Mouse (Mus musculus): ENCODE results near the gene Peli1. TPM values are rescaled to one million over a fixed set of nuclear protein-coding genes. Genes with fewer than 3 reads are reported as not detected.

Gene Peli1
- polyA plus RNA-seq, 1 experiment from 2014 or later, result 114 TPM

GRCm38 (mm10) chr11:21088356-21088755 lies 2.7 kb upstream of the Peli1 start:
- Histone ChIP-seq H3K27me3 (replicated peaks; ENCODE audit: control insufficient read depth, insufficient read depth, low read length) (no peaks in the 10 kb centered on the region), H3K9me3 (ENCODE audit: control insufficient read depth, low read length) (no peaks in the 10 kb centered on the region), H3K4me3 (replicated peaks; ENCODE audit: low read length) (no peak overlapping the region), H3K27ac (ENCODE audit: low read length) (no peak overlapping the region), H3K4me2 (ENCODE audit: low read length) (no peak overlapping the region), H3K4me1 (replicated peaks; ENCODE audit: control insufficient read depth, insufficient read depth, low read length) (peaks cover under 1% of the 10 kb centered on the region), H3K36me3 (ENCODE audit: control insufficient read depth, insufficient read depth) (no peaks in the 10 kb centered on the region), H3K9ac (replicated peaks; ENCODE audit: low read depth, low read length) (no peak overlapping the region)
- ATAC-seq, result no peak
- WGBS, result 36% methylated on average over 2 of the region's 2 CpGs

DNA sequence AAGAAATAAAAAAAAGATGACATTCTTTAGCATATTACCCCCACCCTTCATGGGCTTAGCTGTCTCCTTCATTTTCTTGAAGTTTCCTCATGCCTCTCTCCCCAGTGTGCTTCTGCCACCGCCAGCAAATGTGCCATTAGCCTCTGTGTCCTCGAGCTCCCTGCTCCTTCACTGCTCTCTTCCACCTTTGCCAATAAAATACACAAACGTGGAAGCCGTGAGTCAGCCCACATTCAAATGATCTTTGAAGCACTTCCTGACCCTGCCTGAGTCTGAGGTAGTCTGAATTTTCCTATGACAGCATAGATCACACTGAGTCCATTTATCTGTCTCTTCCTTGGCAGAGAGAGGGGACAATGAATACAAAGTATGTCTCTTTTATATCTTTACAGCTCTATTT lies 1.5 kb upstream of the Peli1 start:
- H3K4me2 ChIP-seq (ENCODE audit: low read length), result no peak overlapping the region
- WGBS, result 76% methylated on average over 4 of the region's 4 CpGs
- no peak for ATAC-seq
- H3K27ac ChIP-seq (ENCODE audit: low read length), result no peak overlapping the region
- no peaks in the 10 kb centered on the region for H3K27me3 ChIP-seq (replicated peaks; ENCODE audit: control insufficient read depth, insufficient read depth, low read length)
- H3K9ac ChIP-seq (replicated peaks; ENCODE audit: low read depth, low read length), result no peak overlapping the region
- no peaks in the 10 kb centered on the region for H3K36me3 ChIP-seq (ENCODE audit: control insufficient read depth, insufficient read depth)
- H3K4me1 ChIP-seq (replicated peaks; ENCODE audit: control insufficient read depth, insufficient read depth, low read length), result peaks cover 9% of the 10 kb centered on the region
- H3K4me3 ChIP-seq (replicated peaks; ENCODE audit: low read length), result no peak overlapping the region
- H3K9me3 ChIP-seq (ENCODE audit: control insufficient read depth, low read length), result no peaks in the 10 kb centered on the region

DNA sequence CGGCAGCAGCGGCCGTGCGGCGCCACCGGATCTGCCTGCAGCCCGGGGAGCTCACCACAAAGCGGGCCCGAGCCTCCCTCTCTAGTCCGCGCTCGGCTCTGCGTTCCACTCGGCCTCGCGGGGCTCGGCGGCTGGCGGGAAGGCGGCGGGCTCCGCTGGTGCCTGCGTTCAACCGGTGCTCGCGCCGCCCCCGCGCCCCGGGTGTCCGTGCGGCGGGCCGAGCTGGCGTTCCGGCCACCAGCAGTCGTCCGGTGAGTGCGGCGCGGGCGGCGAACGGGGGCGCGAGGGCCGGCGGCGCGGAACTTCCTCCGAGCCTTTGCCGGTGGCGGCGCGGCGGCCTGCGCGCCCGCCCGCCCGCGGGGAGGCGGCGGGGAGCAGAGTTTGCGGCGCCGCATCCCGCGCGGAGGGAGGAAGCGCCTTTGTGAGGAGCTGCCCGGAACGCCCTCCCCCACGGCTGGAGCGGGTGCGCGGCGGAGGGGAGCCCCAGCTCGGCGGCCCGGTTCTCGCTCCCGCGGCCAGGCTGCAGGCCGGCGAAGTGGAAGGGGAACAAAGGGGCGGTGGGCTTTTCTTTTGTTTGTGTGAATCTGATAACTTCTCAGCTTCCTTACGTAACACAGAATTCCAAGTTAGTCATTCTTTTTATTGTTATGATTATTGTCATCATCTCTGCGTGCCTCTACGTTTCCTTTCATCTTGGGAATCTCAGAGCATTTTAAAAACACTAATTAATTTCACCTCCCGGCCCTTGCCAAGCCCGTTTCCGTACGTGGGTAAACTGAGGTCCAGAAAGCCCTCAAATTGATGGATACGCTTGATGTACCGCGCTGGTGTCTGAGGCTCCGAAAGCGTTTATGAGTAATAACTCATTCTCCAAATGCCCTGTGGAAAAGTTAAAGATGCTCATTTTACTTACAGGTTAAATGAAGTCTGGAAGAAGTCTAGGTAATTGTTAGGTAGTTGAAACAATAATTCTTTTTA lies 626 bp downstream of the Peli1 start:
- ATAC-seq, result peak; percentile 73
- no peaks in the 10 kb centered on the region for H3K27me3 ChIP-seq (replicated peaks; ENCODE audit: control insufficient read depth, insufficient read depth, low read length)
- no peaks in the 10 kb centered on the region for H3K9me3 ChIP-seq (ENCODE audit: control insufficient read depth, low read length)
- H3K4me2 ChIP-seq (ENCODE audit: low read length), result peak overlapping the region; percentile 67
- peak overlapping the region; percentile 97 for H3K9ac ChIP-seq (replicated peaks; ENCODE audit: low read depth, low read length)
- peak overlapping the region; percentile 87 for H3K4me3 ChIP-seq (replicated peaks; ENCODE audit: low read length)
- under 1% methylated on average over 87 of the region's 99 CpGs for WGBS
- H3K27ac ChIP-seq (ENCODE audit: low read length), result peak overlapping the region; percentile 99
- H3K4me1 ChIP-seq (replicated peaks; ENCODE audit: control insufficient read depth, insufficient read depth, low read length), result peaks cover 10% of the 10 kb centered on the region
- no peaks in the 10 kb centered on the region for H3K36me3 ChIP-seq (ENCODE audit: control insufficient read depth, insufficient read depth)

- H3K9me3 ChIP-seq (ENCODE audit: control insufficient read depth, low read length), result no peaks in the 10 kb centered on the region
- H3K4me3 ChIP-seq (replicated peaks; ENCODE audit: low read length), result peak overlapping the region; percentile 87
- ATAC-seq, result no peak
- H3K4me1 ChIP-seq (replicated peaks; ENCODE audit: control insufficient read depth, insufficient read depth, low read length), result peaks cover 10% of the 10 kb centered on the region
- H3K27me3 ChIP-seq (replicated peaks; ENCODE audit: control insufficient read depth, insufficient read depth, low read length), result no peaks in the 10 kb centered on the region
- H3K9ac ChIP-seq (replicated peaks; ENCODE audit: low read depth, low read length), result peak overlapping the region; percentile 55
- H3K27ac ChIP-seq (ENCODE audit: low read length), result no peak overlapping the region
- peak overlapping the region; percentile 67 for H3K4me2 ChIP-seq (ENCODE audit: low read length)
- no peaks in the 10 kb centered on the region for H3K36me3 ChIP-seq (ENCODE audit: control insufficient read depth, insufficient read depth)
- 6% methylated on average over 7 of the region's 7 CpGs for WGBS
Observed at GRCm38 (mm10) chr11:21092621-21093020, 1.5 kb downstream of the Peli1 start.

DNA sequence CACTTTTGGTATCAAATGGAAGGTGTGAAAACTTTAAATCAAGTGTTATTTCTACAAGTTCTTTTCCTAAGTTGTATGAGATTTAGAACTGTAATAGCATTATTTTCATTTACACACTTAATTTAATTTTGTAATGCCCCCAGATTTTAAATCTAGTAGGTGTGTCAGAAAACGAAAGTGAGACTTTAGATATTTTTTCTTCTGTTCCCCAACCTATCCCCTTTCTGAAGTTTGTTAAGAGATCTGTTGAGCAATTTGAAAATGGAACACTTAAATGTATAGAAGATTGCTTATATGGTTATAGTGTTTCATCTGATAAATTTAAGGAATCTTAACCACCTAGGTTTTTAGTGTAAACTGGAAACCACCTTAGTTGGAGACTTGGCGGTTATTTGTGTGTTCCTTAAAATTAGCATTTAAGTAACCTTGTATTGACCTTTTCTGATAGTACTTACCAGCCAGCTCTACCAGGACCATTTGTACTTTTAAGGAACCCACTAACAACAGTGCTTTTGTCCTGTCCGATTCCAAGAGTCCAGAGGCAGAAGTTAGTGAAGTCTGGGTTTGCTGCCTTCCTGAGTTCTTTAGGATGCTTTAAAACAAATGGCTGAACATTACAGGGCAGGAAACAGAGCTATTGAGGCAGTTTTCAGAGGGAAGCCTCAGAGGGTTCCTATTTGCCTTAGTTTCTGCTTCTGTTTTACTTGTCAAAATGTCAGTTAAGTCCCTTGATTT lies 2.2 kb downstream of the Peli1 start:
- Histone ChIP-seq H3K9ac (replicated peaks; ENCODE audit: low read depth, low read length) (no peak overlapping the region), H3K4me3 (replicated peaks; ENCODE audit: low read length) (peak overlapping the region; percentile 32), H3K36me3 (ENCODE audit: control insufficient read depth, insufficient read depth) (no peaks in the 10 kb centered on the region), H3K4me1 (replicated peaks; ENCODE audit: control insufficient read depth, insufficient read depth, low read length) (peaks cover 10% of the 10 kb centered on the region), H3K27me3 (replicated peaks; ENCODE audit: control insufficient read depth, insufficient read depth, low read length) (no peaks in the 10 kb centered on the region), H3K9me3 (ENCODE audit: control insufficient read depth, low read length) (no peaks in the 10 kb centered on the region), H3K27ac (ENCODE audit: low read length) (no peak overlapping the region), H3K4me2 (ENCODE audit: low read length) (peak overlapping the region; percentile 57)
- ATAC-seq, result no peak
- 37% methylated on average over 3 of the region's 3 CpGs for WGBS

GRCm38 (mm10) chr11:21096590-21096989 lies 5.5 kb downstream of the Peli1 start:
- no peak for ATAC-seq
- WGBS, result 100% methylated on average over 2 of the region's 2 CpGs
- no peak overlapping the region for H3K9ac ChIP-seq (replicated peaks; ENCODE audit: low read depth, low read length)
- H3K36me3 ChIP-seq (ENCODE audit: control insufficient read depth, insufficient read depth), result no peaks in the 10 kb centered on the region
- H3K4me3 ChIP-seq (replicated peaks; ENCODE audit: low read length), result no peak overlapping the region
- no peak overlapping the region for H3K4me2 ChIP-seq (ENCODE audit: low read length)
- H3K4me1 ChIP-seq (replicated peaks; ENCODE audit: control insufficient read depth, insufficient read depth, low read length), result peaks cover 14% of the 10 kb centered on the region
- H3K9me3 ChIP-seq (ENCODE audit: control insufficient read depth, low read length), result no peaks in the 10 kb centered on the region
- no peak overlapping the region for H3K27ac ChIP-seq (ENCODE audit: low read length)
- no peaks in the 10 kb centered on the region for H3K27me3 ChIP-seq (replicated peaks; ENCODE audit: control insufficient read depth, insufficient read depth, low read length)

DNA sequence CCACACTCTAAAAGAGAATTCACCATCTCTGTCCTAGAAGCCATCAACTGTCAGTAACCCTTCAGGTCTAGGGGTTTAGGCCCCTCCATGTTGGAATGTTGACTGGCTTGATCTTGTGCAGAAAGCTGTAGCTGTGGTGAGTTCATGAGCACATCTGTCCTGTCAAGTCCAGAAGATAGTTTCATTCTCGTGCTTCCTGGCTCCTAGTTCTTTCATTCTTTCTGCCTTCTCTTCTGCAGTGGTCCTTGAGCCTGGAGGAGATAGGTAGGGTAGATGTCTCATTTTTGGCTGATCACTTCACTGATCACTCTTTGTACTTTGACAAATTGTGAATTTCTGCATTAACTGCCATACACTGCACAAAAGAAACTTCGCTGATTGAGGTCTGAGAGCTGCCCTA lies 7.4 kb downstream of the Peli1 start:
- H3K4me2 ChIP-seq (ENCODE audit: low read length), result no peak overlapping the region
- no peak overlapping the region for H3K4me3 ChIP-seq (replicated peaks; ENCODE audit: low read length)
- no peaks in the 10 kb centered on the region for H3K36me3 ChIP-seq (ENCODE audit: control insufficient read depth, insufficient read depth)
- no peak overlapping the region for H3K9ac ChIP-seq (replicated peaks; ENCODE audit: low read depth, low read length)
- H3K27me3 ChIP-seq (replicated peaks; ENCODE audit: control insufficient read depth, insufficient read depth, low read length), result no peaks in the 10 kb centered on the region
- H3K9me3 ChIP-seq (ENCODE audit: control insufficient read depth, low read length), result no peaks in the 10 kb centered on the region
- no peak for ATAC-seq
- WGBS, result 93% methylated on average over 2 of the region's 2 CpGs
- H3K27ac ChIP-seq (ENCODE audit: low read length), result no peak overlapping the region
- peaks cover 12% of the 10 kb centered on the region for H3K4me1 ChIP-seq (replicated peaks; ENCODE audit: control insufficient read depth, insufficient read depth, low read length)

- Histone ChIP-seq H3K9me3 (ENCODE audit: control insufficient read depth, low read length) (no peaks in the 10 kb centered on the region), H3K9ac (replicated peaks; ENCODE audit: low read depth, low read length) (no peak overlapping the region), H3K4me2 (ENCODE audit: low read length) (no peak overlapping the region), H3K36me3 (ENCODE audit: control insufficient read depth, insufficient read depth) (no peaks in the 10 kb centered on the region), H3K4me1 (replicated peaks; ENCODE audit: control insufficient read depth, insufficient read depth, low read length) (0 out of 2 replicates have a peak, but pooled peaks cover 8% of the 10 kb centered on the region), H3K27ac (ENCODE audit: low read length) (no peak overlapping the region), H3K4me3 (replicated peaks; ENCODE audit: low read length) (no peak overlapping the region), H3K27me3 (replicated peaks; ENCODE audit: control insufficient read depth, insufficient read depth, low read length) (no peaks in the 10 kb centered on the region)
- ATAC-seq, result no peak
- WGBS, result 97% methylated on average over 1 of the region's 1 CpGs
Observed at GRCm38 (mm10) chr11:21100704-21101103, 9.6 kb downstream of the Peli1 start.

DNA sequence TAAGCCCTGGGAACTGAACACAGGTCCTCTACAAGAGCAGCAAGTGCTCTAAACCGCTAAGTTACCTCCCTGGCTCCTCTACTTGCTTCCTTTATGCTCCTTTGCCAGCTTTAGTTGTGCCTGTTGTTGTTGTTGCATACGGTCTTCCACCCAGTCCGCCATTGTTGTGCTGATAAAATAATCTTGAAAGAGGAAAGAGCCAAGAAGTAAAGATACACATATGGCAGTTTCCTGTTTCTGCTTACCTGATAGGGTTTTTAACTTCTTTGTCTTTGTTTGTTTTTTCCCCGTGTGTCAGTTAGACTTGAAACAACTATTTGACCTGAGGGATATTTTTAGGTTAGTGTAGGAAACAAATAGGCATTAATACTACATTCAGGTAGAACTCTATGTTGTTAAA lies 10.2 kb downstream of the Peli1 start:
- Histone ChIP-seq H3K4me3 (replicated peaks; ENCODE audit: low read length) (no peak overlapping the region), H3K9me3 (ENCODE audit: control insufficient read depth, low read length) (no peaks in the 10 kb centered on the region), H3K27me3 (replicated peaks; ENCODE audit: control insufficient read depth, insufficient read depth, low read length) (no peaks in the 10 kb centered on the region), H3K4me2 (ENCODE audit: low read length) (no peak overlapping the region), H3K27ac (ENCODE audit: low read length) (no peak overlapping the region), H3K9ac (replicated peaks; ENCODE audit: low read depth, low read length) (no peak overlapping the region), H3K36me3 (ENCODE audit: control insufficient read depth, insufficient read depth) (no peaks in the 10 kb centered on the region), H3K4me1 (replicated peaks; ENCODE audit: control insufficient read depth, insufficient read depth, low read length) (0 out of 2 replicates have a peak, but pooled peaks cover 8% of the 10 kb centered on the region)
- no peak for ATAC-seq
- WGBS, result 89% methylated on average over 4 of the region's 4 CpGs
